Mouse (Mus musculus) retina, postnatal 1 day (tissue): ENCODE measurements around the gene Ttyh2.
A peak's percentile ranks its signal among the peaks of the same experiment; 100 is the strongest.

Source experiments
- DNase-seq: peaks from one replicate; pipeline ENCODE4 v3.0.0-alpha.2; 2012

Ttyh2 gene

GRCm38 (mm10) chr11:114675341-114675825 is at the start of gene Ttyh2:
TSS of gene Ttyh2 (plus strand) at chr11:114675431.
- DNase-seq = peak; percentile 92

- no peak for DNase-seq
Observed at GRCm38 (mm10) chr11:114626071-114626690, 49.0 kb upstream of the Ttyh2 start.

GRCm38 (mm10) chr11:114627036-114627435 is 48.2 kb upstream of the Ttyh2 start:
- DNase-seq = no peak

- DNase-seq = no peak
Observed at GRCm38 (mm10) chr11:114628032-114628431, 47.2 kb upstream of the Ttyh2 start.

GRCm38 (mm10) chr11:114630044-114630443 is 45.2 kb upstream of the Ttyh2 start:
- no peak for DNase-seq

- DNase-seq = no peak
Observed at GRCm38 (mm10) chr11:114632266-114632665, 43.0 kb upstream of the Ttyh2 start.

- DNase-seq = peak; percentile 95
Observed at GRCm38 (mm10) chr11:114636292-114636691, 38.9 kb upstream of the Ttyh2 start.

- peak; percentile 76 for DNase-seq
Observed at GRCm38 (mm10) chr11:114636727-114637505, 38.3 kb upstream of the Ttyh2 start.

- DNase-seq = no peak
Observed at GRCm38 (mm10) chr11:114638647-114639290, 36.5 kb upstream of the Ttyh2 start.

- DNase-seq = no peak
Observed at GRCm38 (mm10) chr11:114639681-114640103, 35.5 kb upstream of the Ttyh2 start.

- no peak for DNase-seq
Observed at GRCm38 (mm10) chr11:114640658-114641057, 34.6 kb upstream of the Ttyh2 start.

- DNase-seq = no peak
Observed at GRCm38 (mm10) chr11:114641136-114641535, 34.1 kb upstream of the Ttyh2 start.

GRCm38 (mm10) chr11:114642184-114642583 is 33.0 kb upstream of the Ttyh2 start:
- DNase-seq = peak; percentile 52

GRCm38 (mm10) chr11:114642926-114643325 is 32.3 kb upstream of the Ttyh2 start:
- DNase-seq = no peak

- DNase-seq = no peak
Observed at GRCm38 (mm10) chr11:114644122-114644521, 31.1 kb upstream of the Ttyh2 start.

GRCm38 (mm10) chr11:114649510-114649909 is 25.7 kb upstream of the Ttyh2 start:
- no peak for DNase-seq

- peak; percentile 72 for DNase-seq
Observed at GRCm38 (mm10) chr11:114652531-114652930, 22.7 kb upstream of the Ttyh2 start.

GRCm38 (mm10) chr11:114653664-114654063 is 21.6 kb upstream of the Ttyh2 start:
- DNase-seq = no peak

GRCm38 (mm10) chr11:114654552-114654951 is 20.7 kb upstream of the Ttyh2 start:
- DNase-seq = no peak

- no peak for DNase-seq
Observed at GRCm38 (mm10) chr11:114655350-114656008, 19.8 kb upstream of the Ttyh2 start.

- no peak for DNase-seq
Observed at GRCm38 (mm10) chr11:114656994-114657644, 18.1 kb upstream of the Ttyh2 start.

- DNase-seq = peak; percentile 78
Observed at GRCm38 (mm10) chr11:114657737-114658136, 17.5 kb upstream of the Ttyh2 start.

- no peak for DNase-seq
Observed at GRCm38 (mm10) chr11:114662161-114662560, 13.1 kb upstream of the Ttyh2 start.
